Mouse (Mus musculus) lung, postnatal 25 days (tissue): ENCODE measurements around the gene Mme.

Experiments
- DNase-seq: peaks from one replicate; pipeline ENCODE4 v3.0.0; 2022; ENCODE audit warnings: low spot score

Mme gene

DNA sequence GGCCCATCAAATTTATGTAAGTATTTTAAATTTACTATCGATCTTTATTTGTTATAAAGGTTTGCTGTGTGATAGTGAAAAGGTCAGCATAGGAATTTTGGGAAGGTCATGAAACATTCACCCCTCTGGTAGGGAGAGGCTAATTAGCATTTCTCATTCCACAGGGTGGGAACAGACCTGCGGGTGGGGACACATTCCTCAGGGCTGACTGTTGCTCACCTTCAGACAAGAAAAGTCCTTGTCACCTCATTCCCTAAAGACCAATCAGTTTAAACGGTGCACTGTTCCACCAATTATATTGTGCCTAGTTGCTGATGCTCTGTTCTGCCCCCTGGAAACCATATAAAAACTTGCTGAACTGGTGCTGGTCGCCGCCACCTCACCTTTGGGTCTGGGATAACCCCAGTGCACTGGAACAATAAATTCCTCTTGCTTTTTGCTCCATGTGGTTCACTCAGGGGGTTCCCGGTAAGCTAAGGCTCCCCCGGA lies at the start of gene Mme:
Gene Mme, plus strand, starts transcription at position 439 of the 489 bp plus-strand sequence.
- no peak for DNase-seq

DNA sequence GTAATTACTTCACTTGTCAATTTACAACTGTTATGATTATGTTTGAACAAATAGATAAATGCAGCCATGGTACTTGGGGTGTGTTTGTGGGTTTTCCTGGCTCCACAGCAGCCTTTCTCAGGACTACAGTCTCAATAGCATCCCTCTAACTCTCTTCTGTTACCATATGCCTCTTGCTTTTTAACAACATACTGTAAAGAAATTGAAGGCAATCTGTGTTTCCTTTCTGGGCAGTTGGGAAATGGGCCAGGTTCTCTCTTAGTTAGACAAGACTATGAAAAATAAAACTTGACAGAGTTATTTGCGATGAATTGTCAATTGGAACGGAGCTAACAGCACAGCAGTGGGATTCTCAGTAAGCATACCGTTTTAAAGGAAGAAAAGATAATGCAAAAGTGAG lies 44.8 kb upstream of the Mme start:
- DNase-seq, result no peak

DNA sequence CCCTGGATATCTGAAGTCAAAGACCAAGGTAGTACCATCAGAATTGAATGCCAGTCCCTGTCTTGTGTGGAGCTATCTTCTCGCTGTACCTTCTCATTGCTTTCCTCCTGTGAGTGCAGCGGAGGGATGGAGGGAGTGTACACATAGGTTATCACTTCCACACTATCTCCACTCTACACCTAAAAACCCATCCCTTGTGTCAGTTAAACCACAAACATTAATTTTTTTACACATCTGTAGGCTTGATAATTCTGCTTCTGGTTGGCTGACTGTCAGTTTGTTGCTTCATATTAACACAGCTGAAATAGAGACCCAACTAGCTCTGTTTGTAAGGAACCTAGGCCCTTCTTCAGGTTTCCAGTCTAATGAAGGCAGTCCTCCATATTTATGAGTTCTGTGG lies 43.3 kb upstream of the Mme start:
- no peak for DNase-seq

DNA sequence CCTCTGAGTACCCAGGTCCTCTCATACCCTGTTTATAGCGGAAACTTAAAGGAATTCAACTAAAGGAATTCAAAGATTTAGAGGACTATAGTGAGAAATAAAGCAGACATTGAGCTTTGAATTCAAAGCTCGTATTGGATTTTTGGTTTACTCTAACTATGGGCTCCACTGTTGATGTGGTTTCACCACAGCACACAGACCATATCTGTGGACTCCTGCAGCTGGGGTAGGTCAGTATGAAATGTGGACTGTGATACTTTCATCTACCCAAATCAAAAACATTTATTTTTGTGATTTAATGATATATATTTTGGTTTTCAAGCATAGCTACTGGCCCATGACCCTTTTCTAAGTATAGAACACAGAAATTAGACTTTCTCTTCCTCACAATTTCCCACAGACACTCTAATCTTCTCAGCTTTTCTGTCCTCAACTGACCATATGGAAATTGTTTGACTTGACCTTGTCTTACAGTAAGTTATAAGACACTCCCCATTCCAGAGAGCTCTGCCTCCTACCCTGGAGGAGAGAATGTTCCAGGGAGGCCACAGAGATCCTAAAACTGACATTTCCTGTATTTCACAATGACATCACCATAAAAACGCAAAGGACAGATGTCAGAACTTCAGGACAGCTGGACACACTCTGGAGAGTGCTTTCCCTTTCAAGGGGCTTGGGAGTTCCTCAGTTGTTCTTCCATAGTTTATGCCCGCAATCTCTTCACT lies 19.3 kb upstream of the Mme start:
- DNase-seq, result no peak

DNA sequence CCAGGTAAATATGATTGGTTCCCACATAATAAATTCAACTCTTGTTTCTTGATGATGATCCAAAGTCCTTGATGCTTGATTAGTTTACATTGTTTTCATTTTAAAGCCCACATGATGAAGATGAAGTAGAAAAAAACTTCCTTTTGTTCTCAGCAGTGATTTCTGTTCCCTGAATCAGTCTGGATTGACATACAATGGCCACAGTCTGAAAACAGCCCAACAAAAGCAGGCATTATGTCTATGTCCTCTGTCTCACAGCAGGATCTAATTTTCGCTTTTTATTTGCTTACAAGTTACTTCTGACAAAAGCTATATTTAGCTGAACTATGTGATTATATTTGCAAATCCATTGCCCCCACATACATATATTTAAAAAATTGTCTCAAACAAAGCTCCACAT lies 17.7 kb upstream of the Mme start:
- no peak for DNase-seq

DNA sequence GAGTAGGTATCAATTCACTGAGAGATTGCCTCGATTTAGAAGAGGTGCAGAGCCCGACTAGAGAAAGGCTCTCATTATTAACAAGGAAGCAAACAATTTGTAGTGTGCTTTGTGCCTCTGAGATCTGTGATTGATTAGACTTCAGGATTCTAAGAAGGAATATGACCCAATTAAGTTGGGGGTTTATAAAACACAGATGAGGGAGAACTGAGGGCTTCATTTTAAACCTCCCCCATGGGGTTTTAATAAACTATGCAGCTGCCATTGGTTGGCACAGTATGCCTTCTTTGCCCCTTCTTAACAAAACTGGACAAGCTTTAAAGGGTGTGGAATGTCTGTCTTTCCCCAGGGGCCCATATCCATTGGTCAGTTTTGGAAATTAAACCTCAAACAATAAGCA lies 5.4 kb upstream of the Mme start:
- DNase-seq, result no peak

DNA sequence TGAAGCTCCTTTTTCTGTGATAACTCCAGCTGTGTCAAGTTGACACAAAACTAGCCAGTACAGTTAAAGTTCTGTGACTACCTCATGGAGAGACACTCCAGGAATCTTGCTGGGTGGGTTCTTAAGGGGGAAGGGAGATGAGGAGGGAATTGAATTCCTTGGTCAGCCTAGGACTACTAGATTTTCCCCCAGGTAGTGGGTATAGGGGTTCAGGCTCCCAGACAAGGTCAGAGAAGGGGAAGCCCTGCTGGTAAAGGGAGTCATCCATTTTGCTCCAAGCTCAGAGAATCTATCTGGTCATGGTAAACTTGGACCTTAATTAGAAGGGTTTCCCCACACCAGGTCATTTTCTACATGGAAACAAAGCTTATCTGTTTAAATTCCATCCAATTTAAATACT lies 2.4 kb downstream of the Mme start:
- DNase-seq, result no peak

DNA sequence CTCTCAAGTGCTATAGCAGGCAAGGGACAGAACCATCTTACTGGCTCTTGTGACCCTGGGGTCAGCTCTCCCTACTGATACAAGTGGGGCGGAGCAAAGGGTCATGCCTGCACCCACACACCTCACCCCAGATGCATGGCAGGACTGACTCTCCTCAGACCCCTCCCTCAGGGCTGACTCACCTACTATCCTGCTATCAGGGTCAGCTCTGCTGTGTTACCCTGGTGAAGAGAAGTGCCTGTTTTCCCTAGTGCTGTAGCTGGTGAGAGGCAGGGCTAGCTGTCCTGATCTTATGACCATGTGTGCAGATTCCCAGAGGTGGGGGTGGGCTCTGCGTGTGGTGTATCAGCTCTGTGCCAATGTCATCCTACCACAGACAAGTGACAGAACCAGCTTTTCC lies 30.8 kb downstream of the Mme start:
- DNase-seq, result no peak

DNA sequence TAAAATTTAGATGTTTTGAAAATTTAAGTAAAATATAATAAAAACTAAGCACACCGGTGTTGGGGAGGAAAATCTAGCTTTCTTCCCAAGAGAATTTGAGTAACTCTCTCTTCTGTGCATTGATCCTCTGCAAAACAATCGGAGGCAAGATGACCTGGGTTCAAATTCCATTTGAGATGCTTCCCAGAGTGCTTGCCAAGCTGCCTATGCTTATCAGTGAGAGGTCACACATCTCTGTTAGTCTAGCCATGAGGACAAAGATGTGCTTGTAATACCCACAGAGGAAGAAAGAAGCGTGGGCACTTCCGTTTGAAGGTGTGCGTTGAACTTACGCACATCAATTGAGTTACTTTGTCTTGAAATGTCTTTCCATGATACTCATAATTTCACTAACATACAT lies 53.0 kb downstream of the Mme start:
- no peak for DNase-seq

DNA sequence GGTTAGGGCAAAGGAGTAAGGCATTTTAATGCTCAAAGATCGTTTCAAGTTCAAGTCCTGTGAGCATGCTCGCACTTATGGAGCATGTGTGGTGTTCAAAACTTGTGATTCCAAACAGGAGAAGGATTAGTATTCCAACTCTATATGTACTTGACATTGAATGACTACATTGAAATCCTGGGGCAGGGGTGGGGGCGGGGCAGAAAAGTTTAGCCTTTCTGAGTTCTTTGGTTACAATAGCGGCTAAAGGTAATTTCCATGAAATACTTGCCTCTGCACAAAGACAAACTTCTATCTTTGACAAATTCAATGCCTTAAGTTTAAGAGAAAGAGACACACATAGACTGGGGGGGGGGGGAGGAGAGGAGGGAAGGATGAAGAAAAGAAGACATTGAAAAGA lies 53.5 kb downstream of the Mme start:
- DNase-seq, result no peak

DNA sequence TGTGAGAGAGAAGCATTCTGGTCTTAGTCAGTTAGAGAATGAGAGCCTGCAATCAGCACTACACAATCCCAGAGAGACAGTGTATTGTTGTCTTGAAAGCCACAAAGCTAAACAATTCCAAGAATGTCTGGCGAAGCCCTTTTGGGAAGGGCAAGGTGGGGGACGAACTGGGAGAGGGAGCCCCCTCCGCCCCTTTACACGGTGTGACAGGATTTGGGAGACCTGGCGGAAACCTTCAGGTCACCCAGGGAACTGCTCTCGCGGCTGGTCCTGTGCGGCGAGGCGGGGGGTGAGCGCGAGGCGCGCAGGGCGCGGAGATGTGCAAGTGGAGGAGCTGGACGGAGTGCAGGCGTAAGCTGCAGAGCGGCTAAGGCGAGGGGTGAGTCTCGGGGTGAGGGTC lies 53.9 kb downstream of the Mme start:
- peak; percentile 23 for DNase-seq

DNA sequence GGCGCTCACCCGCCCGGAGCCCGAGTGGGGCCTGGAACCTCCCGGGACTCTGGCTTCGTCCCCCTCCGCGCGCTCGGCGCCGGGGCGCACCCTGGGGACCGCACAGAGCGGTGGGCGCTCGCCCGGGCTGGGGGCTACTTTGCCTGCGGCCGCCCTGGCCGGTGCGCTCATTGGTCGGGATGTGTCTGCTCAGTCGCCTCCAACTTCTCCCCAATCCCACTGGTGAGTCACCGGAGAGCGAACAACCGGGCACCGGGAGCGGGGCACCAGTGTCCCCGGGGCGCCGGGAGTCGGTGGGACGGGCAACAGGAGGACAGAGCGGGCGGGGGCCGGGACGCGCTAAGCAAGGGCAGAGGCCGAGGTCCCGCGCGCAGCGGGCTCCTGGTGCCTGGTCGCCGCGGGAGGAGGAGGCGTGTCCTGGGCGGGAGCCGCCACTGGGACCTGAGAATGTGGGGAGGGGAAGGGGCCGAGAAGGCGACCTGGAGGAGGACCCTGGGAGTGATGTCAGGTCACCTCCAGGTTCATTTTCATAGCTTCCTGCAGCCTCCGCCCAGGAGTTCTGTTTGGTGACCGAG lies 54.4 kb downstream of the Mme start:
- peak; percentile 64 for DNase-seq

DNA sequence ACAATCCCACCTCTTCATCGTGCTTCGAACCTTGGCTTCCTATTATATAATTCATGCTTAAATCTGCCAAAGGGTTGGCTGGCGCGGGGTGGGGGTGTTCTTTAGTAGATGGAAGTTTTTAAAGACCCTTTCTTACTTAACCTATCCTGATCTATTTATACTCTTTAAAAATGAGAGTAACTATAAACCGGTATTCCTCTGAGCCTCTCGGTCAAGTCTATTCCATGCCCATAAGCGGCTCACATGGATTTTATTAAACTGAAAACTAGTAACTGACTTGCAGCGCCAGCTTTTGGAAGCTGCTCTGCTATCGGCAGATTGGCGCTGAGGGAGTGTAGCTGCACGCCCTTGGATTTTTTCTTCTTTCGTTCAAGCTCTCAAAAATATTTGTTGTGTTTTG lies 55.1 kb downstream of the Mme start:
- no peak for DNase-seq

DNA sequence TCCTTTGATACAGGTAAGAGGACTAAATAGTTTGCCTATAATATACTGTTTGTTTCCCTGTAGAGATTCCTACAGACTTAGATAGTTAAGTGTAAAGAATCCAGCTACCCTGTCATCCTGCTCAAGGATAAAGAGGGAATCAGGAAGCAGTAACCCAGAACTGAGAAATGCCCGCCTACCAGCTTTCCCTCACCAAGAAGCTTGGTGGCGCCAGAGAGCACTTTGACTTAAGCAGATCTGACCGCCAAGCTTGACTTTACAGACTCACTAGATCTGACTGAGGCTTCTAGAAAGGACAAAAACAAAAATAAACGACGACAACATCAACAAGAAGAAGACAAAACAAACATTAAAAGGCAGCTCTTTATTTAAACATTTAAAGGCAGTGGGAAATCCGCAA lies 56.5 kb downstream of the Mme start:
- peak; percentile 71 for DNase-seq

DNA sequence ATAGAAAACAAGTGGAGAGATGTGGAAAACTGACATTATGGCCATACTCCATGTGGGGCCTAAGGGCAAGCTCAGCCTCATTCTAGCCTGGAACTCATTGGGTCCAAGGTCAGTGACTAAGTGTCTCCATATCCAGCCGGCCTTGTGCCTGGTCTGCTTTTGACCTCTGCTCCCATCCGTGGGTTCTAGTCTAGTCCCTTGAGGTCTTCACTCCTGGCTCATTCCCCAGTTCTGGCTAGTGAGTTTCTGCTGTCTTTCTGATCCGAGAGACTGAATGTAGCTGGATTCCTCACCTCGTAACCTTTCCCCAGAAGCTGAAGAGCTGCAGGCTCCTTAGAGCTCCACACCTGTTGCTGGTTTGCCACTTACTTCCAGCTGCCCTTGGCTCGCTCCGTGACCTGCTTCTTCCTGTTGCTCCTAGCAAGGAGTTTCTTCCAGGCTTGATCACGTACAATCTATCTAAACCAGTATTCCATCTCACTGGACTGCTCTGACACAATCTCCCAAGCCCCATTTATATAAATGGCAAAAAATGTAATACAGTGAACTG lies 73.9 kb downstream of the Mme start:
- DNase-seq, result no peak

DNA sequence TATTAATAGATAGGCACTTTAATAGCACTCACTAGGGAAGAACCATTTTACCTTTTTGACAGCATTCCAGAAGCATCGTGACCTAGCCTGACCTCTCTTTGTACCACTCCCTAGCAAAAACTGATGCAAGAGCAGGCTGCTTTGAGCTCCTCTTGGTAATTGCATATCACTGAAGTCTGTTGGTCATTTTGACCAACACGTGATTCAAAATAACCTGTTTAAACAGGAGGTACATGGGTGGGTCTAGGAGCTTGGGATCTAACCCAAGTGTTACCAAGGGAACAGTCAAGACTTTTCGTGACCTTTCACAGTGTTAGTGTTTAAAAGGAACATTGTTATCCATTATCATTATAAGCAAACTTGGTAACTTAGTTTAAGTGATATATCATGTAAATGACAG lies 76.2 kb downstream of the Mme start:
- no peak for DNase-seq

DNA sequence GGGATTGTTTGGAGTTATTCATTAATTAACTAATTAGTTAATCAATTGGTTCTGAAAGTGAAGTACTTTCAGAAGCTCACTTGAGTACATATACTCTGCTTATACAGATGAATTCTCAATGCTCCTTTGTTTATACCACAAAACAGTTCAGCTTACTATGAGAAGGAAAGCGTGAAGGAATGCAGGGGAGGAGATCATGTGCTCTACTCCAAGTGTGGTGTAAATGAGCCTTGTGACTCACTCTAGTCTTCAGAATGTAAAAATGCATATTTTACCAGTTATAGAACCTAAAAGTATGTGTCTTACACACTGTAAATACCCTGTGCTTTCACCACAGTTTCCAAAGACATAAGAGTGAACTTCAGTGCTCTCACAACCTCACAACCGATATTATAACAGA lies 84.3 kb downstream of the Mme start:
- no peak for DNase-seq

DNA sequence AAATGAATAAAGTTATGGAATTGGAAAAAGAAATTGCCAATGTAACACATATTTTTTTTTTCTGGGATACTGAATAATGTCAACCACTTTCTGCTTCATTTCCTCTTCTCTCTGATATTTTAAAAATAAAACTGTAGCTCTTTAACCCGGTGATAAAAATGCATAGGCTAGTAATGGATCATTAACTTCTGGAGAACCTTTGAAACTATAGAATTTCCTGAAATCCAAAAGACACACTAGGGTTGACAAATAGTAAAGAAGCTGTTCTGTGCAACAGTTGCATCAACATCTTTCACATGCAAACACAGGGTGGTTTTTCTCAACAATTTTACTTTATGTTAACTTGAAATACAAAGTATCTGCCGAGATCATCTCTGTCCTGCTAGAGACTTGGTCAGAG lies 98.8 kb downstream of the Mme start:
- DNase-seq, result no peak

DNA sequence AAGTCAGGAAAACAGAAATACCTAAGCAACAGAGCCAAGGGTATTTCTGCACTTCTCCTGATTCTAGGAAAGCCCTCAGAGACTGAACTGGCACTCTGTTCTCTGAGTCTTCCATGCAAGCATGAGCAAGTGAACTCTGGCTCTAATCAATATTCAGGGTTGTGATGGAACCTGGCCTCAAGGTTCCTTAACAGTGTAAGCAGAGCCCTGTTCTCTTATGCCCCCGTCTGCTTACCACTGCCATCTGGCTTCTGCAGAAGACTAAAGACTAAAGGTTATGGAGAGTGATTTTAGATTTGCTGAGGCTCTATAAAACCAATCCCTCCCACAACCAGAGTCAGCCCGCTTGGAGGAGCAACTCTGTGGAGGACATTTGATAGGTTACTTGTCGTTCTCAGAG lies 99.2 kb downstream of the Mme start:
- no peak for DNase-seq

DNA sequence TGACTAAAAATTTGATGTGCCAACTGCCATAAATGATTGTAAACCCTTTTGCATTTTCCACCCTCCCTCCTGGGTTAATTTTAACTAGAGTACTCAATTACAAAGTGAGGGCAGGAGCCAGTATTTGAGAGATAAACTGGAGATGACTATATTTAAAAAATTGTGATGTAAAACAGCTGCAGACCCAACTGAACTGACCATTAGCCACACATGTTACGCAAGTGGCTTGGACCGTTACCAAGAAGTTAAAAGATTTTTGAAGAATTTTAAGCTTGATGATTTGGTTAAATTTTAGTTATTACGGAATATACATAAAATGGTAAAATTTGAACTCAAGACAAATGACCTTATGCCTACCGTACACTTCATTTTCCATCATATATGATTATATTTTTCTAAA lies 100.1 kb downstream of the Mme start:
- peak; percentile 12 for DNase-seq

DNA sequence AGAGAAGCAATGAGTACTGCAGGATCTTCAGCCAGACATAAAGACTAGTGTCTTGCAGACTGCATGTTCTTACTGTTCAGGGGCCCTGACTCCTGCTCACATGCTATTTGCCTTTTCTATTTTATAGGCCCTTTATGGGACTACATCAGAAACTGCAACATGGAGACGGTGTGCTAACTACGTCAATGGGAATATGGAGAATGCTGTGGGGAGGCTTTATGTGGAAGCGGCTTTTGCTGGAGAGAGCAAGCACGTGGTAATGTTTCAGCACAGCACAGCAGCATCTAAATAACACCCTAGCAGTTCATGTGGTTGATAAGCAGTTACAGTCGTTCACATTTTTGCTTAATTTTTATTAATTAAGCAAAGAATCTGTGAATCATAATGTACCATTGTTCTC lies 103.7 kb downstream of the Mme start:
- DNase-seq, result no peak

DNA sequence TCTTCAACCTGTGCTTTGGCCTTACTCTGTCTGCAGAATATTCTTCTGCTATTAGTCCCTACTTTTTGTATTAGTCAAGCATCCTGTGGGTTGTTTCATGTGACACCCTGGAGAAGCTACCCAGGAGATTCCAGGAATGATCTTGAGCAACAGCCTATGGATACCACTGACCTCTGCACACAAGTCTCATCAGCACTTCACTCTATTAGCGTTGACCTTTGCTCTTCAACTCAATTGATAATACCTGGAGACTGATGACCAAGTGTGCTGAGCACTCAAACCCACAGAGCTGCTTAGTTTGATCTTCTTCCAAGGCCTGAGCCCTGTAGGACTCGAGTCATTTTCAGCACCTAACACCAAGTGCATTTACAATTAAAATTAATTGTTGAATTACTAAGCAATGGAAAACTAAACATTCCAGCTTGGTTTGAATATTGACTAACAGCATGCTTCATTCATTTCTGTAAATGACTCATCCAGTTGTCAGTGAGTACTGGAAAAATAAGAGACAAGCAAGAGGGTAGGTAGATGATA lies 107.6 kb downstream of the Mme start:
- no peak for DNase-seq

DNA sequence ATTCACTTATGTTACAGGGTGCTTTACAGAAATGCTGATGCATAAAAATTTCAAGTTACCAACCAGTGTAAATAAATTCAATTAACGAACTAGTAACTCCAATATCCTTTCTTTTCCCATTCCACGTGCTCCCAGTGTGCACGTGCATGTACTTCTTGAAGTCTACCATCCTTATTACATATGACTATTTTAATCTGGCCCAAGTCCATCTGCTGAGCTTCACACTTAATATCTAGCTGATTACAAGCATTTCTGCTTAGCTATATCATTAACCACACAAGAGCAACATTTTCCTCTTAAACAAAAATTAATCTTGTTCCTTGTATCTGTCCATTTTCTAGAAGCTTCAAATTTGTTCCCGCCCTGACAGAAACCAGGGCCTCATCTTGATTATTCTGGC lies 108.9 kb downstream of the Mme start:
- DNase-seq, result no peak

DNA sequence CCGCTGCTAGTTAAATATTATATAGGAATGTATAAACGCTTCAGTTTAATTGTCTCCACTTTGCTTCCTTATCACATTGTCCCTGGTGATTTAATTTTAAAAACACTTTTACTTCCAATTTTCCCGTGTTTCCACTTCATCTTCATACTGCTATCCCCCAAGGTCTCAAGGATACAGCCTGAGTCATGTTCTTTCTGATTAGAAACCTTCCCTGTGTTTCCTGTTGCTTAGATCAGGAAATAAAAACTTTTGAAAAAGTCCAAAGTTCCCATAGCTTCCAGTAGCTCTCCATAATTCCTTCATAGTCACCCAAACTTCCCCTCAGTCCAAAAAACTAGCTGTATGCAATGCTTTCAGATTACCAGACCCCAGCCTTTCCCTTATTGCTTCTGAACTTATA lies 109.4 kb downstream of the Mme start:
- DNase-seq, result no peak
